Mouse (Mus musculus): Measurements from ENCODE around the gene Unc119b. TPM values are rescaled to one million over a fixed set of nuclear protein-coding genes. Genes with fewer than 3 reads are reported as not detected.

The Unc119b gene
- polyA plus RNA-seq, 1 experiment from 2014 or later: 54.8 TPM

DNA sequence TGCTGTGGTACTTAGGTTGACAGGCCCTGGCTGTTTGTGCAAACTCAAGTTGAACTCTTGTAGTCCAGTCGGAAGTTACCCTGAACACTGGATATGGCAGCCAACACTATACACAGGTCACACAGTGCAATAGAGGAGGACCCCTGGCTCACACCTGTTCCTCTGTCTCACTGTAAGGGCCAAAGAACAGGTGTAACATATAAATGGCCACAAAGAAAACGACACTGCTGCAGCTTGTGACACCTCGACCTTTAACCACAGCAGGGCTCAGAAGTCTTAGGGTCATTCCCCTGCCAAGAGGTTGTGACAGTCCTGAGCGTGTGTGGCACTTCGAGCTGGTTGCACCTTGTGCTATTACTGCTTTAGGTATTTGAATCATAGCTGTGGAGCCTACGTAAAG is 34.3 kb downstream of the Unc119b start:
- H3K9ac ChIP-seq (replicated peaks; ENCODE audit: low read length): no peak overlapping the region
- H3K9me3 ChIP-seq (ENCODE audit: low read length): no peaks in the 10 kb centered on the region
- no peak for ATAC-seq (ENCODE audit: low FRiP score, low TSS enrichment)
- WGBS: 68% methylated on average over 6 of the region's 6 CpGs
- no peak overlapping the region for H3K4me2 ChIP-seq (replicated peaks; ENCODE audit: low read depth, low read length)
- no peaks in the 10 kb centered on the region for H3K4me1 ChIP-seq (ENCODE audit: insufficient read depth, low read length)
- peaks cover 60% of the 10 kb centered on the region for H3K36me3 ChIP-seq (ENCODE audit: insufficient read depth, low read length)
- H3K4me3 ChIP-seq (ENCODE audit: low read length): no peak overlapping the region
- H3K27me3 ChIP-seq (ENCODE audit: insufficient read depth, low read length): no peaks in the 10 kb centered on the region
- H3K27ac ChIP-seq (ENCODE audit: low read length): no peak overlapping the region

GRCm38 (mm10) chr5:115099991-115100390 is 34.8 kb downstream of the Unc119b start:
- H3K4me3 ChIP-seq (ENCODE audit: low read length): no peak overlapping the region
- no peak overlapping the region for H3K27ac ChIP-seq (ENCODE audit: low read length)
- no peaks in the 10 kb centered on the region for H3K27me3 ChIP-seq (ENCODE audit: insufficient read depth, low read length)
- no peaks in the 10 kb centered on the region for H3K4me1 ChIP-seq (ENCODE audit: insufficient read depth, low read length)
- WGBS: 78% methylated on average over 9 of the region's 9 CpGs
- no peak overlapping the region for H3K4me2 ChIP-seq (replicated peaks; ENCODE audit: low read depth, low read length)
- no peaks in the 10 kb centered on the region for H3K9me3 ChIP-seq (ENCODE audit: low read length)
- no peak for ATAC-seq (ENCODE audit: low FRiP score, low TSS enrichment)
- H3K36me3 ChIP-seq (ENCODE audit: insufficient read depth, low read length): peaks cover 60% of the 10 kb centered on the region
- no peak overlapping the region for H3K9ac ChIP-seq (replicated peaks; ENCODE audit: low read length)

DNA sequence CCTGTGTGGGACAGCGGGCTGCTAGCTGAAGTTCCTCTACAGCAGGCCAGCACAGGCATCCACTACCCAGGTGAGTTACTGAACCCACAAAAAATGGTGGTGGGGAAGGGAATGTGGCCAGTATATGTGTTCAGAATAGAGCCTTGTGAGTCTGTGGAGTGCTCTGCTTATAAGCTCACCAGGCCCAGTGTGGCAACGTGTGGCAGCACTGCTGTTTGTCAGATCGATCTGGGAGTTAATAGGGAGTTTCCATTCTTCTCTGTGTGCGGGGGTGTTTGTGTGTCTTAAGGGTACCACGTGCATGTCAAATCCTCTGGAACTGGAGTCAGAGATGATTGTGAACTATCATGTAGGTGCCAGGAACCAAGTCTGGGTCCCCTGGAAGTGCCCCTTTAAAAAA is 35.2 kb downstream of the Unc119b start:
- 80% methylated on average over 5 of the region's 5 CpGs for WGBS
- Histone ChIP-seq H3K36me3 (ENCODE audit: insufficient read depth, low read length) (peaks cover 60% of the 10 kb centered on the region), H3K4me1 (ENCODE audit: insufficient read depth, low read length) (no peaks in the 10 kb centered on the region), H3K9me3 (ENCODE audit: low read length) (no peaks in the 10 kb centered on the region), H3K9ac (replicated peaks; ENCODE audit: low read length) (no peak overlapping the region), H3K27ac (ENCODE audit: low read length) (no peak overlapping the region), H3K27me3 (ENCODE audit: insufficient read depth, low read length) (no peaks in the 10 kb centered on the region), H3K4me2 (replicated peaks; ENCODE audit: low read depth, low read length) (no peak overlapping the region), H3K4me3 (ENCODE audit: low read length) (no peak overlapping the region)
- ATAC-seq (ENCODE audit: low FRiP score, low TSS enrichment): no peak

DNA sequence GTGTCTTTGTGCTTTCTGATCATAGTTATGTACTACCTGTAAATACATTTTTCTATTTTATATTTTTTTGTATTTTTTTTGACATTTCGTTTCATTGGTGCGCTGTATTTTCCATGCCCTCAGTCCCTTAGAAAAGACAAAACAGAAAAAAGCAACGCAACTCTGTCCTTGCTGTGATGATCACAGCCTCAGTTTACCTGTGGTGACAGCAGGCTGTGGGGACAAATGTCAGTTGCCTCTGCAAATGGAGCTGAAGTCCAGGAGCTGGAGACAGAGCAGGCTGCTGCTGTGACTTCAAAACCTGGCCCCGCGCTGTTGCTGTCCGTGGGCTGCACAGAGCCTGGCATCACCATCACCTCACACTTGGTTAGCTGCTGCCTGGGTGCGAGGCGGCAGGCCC is 36.6 kb downstream of the Unc119b start, which contains the start of gene Gm10401:
TSS of gene Gm10401 (minus strand) at position 101 of the 400 bp plus-strand sequence.
- no peaks in the 10 kb centered on the region for H3K27me3 ChIP-seq (ENCODE audit: insufficient read depth, low read length)
- H3K9me3 ChIP-seq (ENCODE audit: low read length): no peaks in the 10 kb centered on the region
- ATAC-seq (ENCODE audit: low FRiP score, low TSS enrichment): no peak
- no peak within 1 kb of the TSS for H3K27ac ChIP-seq (ENCODE audit: low read length)
- WGBS: 98% methylated on average over 8 of the region's 8 CpGs
- H3K36me3 ChIP-seq (ENCODE audit: insufficient read depth, low read length): peaks cover 54% of the 10 kb centered on the region
- no peak within 1 kb of the TSS for H3K9ac ChIP-seq (replicated peaks; ENCODE audit: low read length)
- no peak within 1 kb of the TSS for H3K4me3 ChIP-seq (ENCODE audit: low read length)
- no peak within 1 kb of the TSS for H3K4me2 ChIP-seq (replicated peaks; ENCODE audit: low read depth, low read length)
- H3K4me1 ChIP-seq (ENCODE audit: insufficient read depth, low read length): no peaks in the 10 kb centered on the region

- H3K27me3 ChIP-seq (ENCODE audit: insufficient read depth, low read length): no peaks in the 10 kb centered on the region
- no peak overlapping the region for H3K4me3 ChIP-seq (ENCODE audit: low read length)
- peaks cover 66% of the 10 kb centered on the region for H3K36me3 ChIP-seq (ENCODE audit: insufficient read depth, low read length)
- H3K4me2 ChIP-seq (replicated peaks; ENCODE audit: low read depth, low read length): no peak overlapping the region
- no peaks in the 10 kb centered on the region for H3K9me3 ChIP-seq (ENCODE audit: low read length)
- no peak overlapping the region for H3K27ac ChIP-seq (ENCODE audit: low read length)
- no peak for ATAC-seq (ENCODE audit: low FRiP score, low TSS enrichment)
- WGBS: 76% methylated on average over 6 of the region's 6 CpGs
- H3K4me1 ChIP-seq (ENCODE audit: insufficient read depth, low read length): no peaks in the 10 kb centered on the region
- no peak overlapping the region for H3K9ac ChIP-seq (replicated peaks; ENCODE audit: low read length)
These were observed 43.0 kb downstream of the Unc119b start for GRCm38 (mm10) chr5:115091776-115092175.

GRCm38 (mm10) chr5:115091015-115091414 is 43.8 kb downstream of the Unc119b start:
- no peak overlapping the region for H3K9ac ChIP-seq (replicated peaks; ENCODE audit: low read length)
- H3K4me3 ChIP-seq (ENCODE audit: low read length): no peak overlapping the region
- H3K36me3 ChIP-seq (ENCODE audit: insufficient read depth, low read length): peaks cover 70% of the 10 kb centered on the region
- H3K9me3 ChIP-seq (ENCODE audit: low read length): no peaks in the 10 kb centered on the region
- 73% methylated on average over 3 of the region's 3 CpGs for WGBS
- no peak overlapping the region for H3K27ac ChIP-seq (ENCODE audit: low read length)
- H3K27me3 ChIP-seq (ENCODE audit: insufficient read depth, low read length): no peaks in the 10 kb centered on the region
- ATAC-seq (ENCODE audit: low FRiP score, low TSS enrichment): no peak
- H3K4me2 ChIP-seq (replicated peaks; ENCODE audit: low read depth, low read length): no peak overlapping the region
- H3K4me1 ChIP-seq (ENCODE audit: insufficient read depth, low read length): no peaks in the 10 kb centered on the region

- H3K27ac ChIP-seq (ENCODE audit: low read length): no peak overlapping the region
- H3K4me1 ChIP-seq (ENCODE audit: insufficient read depth, low read length): no peaks in the 10 kb centered on the region
- H3K9ac ChIP-seq (replicated peaks; ENCODE audit: low read length): no peak overlapping the region
- no peak for ATAC-seq (ENCODE audit: low FRiP score, low TSS enrichment)
- no peak overlapping the region for H3K4me3 ChIP-seq (ENCODE audit: low read length)
- no peaks in the 10 kb centered on the region for H3K27me3 ChIP-seq (ENCODE audit: insufficient read depth, low read length)
- H3K4me2 ChIP-seq (replicated peaks; ENCODE audit: low read depth, low read length): no peak overlapping the region
- peaks cover 64% of the 10 kb centered on the region for H3K36me3 ChIP-seq (ENCODE audit: insufficient read depth, low read length)
- 89% methylated on average over 5 of the region's 5 CpGs for WGBS
- no peaks in the 10 kb centered on the region for H3K9me3 ChIP-seq (ENCODE audit: low read length)
These were observed 45.0 kb downstream of the Unc119b start for GRCm38 (mm10) chr5:115089592-115090268.

DNA sequence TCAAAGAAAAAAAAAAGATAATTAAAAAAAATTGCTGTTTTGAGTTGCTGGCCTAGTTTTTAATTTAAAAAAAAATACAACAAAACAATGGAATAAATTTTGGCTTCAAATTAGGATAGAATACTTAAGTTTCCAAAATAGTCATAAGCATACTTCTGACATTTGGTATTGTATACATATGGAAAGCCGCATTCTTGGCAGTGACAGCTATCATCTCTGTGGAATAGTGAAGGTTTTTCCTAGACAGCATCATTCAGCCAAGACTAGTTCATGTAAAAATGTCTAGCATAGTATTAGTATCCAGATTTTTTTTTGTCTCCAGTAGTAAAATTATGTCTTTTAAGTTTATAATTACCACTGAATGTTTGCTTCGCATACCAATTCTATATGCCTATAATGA is 49.1 kb downstream of the Unc119b start:
- Histone ChIP-seq H3K4me2 (replicated peaks; ENCODE audit: low read depth, low read length) (no peak overlapping the region), H3K27ac (ENCODE audit: low read length) (no peak overlapping the region), H3K9ac (replicated peaks; ENCODE audit: low read length) (no peak overlapping the region), H3K9me3 (ENCODE audit: low read length) (no peaks in the 10 kb centered on the region), H3K4me3 (ENCODE audit: low read length) (no peak overlapping the region), H3K36me3 (ENCODE audit: insufficient read depth, low read length) (peaks cover 61% of the 10 kb centered on the region), H3K27me3 (ENCODE audit: insufficient read depth, low read length) (no peaks in the 10 kb centered on the region), H3K4me1 (ENCODE audit: insufficient read depth, low read length) (no peaks in the 10 kb centered on the region)
- WGBS: 98% methylated on average over 2 of the region's 2 CpGs
- no peak for ATAC-seq (ENCODE audit: low FRiP score, low TSS enrichment)

DNA sequence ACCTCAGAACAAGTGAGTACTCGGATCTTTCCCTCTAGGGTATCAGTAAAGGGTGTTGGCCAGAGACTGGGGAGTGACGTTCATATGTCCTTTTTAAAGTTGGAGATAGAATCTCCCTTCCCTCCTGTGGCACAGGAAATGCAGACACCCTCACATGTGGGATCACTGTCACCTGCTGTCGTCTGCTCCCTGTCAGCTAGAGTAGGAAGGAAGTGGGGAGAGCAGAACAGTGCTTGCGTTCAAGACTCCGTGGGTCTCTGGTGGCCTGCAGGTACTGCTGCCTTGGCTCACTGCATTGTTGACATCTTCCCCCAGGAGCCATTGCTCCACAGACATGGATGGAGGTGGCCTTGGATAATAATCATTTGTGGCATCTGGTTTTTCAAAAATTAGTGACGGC is 51.3 kb downstream of the Unc119b start:
- Histone ChIP-seq H3K27ac (ENCODE audit: low read length) (no peak overlapping the region), H3K27me3 (ENCODE audit: insufficient read depth, low read length) (no peaks in the 10 kb centered on the region), H3K36me3 (ENCODE audit: insufficient read depth, low read length) (peaks cover 41% of the 10 kb centered on the region), H3K4me1 (ENCODE audit: insufficient read depth, low read length) (no peaks in the 10 kb centered on the region), H3K4me2 (replicated peaks; ENCODE audit: low read depth, low read length) (no peak overlapping the region), H3K9me3 (ENCODE audit: low read length) (no peaks in the 10 kb centered on the region), H3K4me3 (ENCODE audit: low read length) (no peak overlapping the region), H3K9ac (replicated peaks; ENCODE audit: low read length) (no peak overlapping the region)
- no peak for ATAC-seq (ENCODE audit: low FRiP score, low TSS enrichment)
- 82% methylated on average over 6 of the region's 6 CpGs for WGBS

GRCm38 (mm10) chr5:115081636-115082035 is 53.1 kb downstream of the Unc119b start:
- no peaks in the 10 kb centered on the region for H3K27me3 ChIP-seq (ENCODE audit: insufficient read depth, low read length)
- H3K4me2 ChIP-seq (replicated peaks; ENCODE audit: low read depth, low read length): no peak overlapping the region
- 75% methylated on average over 5 of the region's 5 CpGs for WGBS
- peak overlapping the region; percentile 31; the same call in 1 of the 2 replicates for H3K27ac ChIP-seq (ENCODE audit: low read length)
- H3K9me3 ChIP-seq (ENCODE audit: low read length): no peaks in the 10 kb centered on the region
- no peak overlapping the region for H3K4me3 ChIP-seq (ENCODE audit: low read length)
- ATAC-seq (ENCODE audit: low FRiP score, low TSS enrichment): no peak
- H3K36me3 ChIP-seq (ENCODE audit: insufficient read depth, low read length): peaks cover 26% of the 10 kb centered on the region
- H3K9ac ChIP-seq (replicated peaks; ENCODE audit: low read length): no peak overlapping the region
- no peaks in the 10 kb centered on the region for H3K4me1 ChIP-seq (ENCODE audit: insufficient read depth, low read length)
